Mouse (Mus musculus) heart, postnatal 36 days (tissue): ENCODE data around the gene Lgr6. TPM values are rescaled to one million over a fixed set of nuclear protein-coding genes. Genes with fewer than 3 reads are reported as not detected.

Experiments
- DNase-seq, 2 experiments: peaks; one replicate each; pipeline ENCODE4 v3.0.0; 2021 to 2022
- intact Hi-C: fragments of 180-260 bp; cut with DNase I; formaldehyde crosslinking; loops from one replicate; pipeline ENCODE4 v1.15.1; 2025
- total RNA-seq, 2 experiments: library from RNA; stranded (reverse); gene quantifications; 2 replicates each; pipeline ENCODE4 v1.2.3; 2021

Lgr6 gene
- total RNA-seq, 2 experiments from 2014 or later: 15.6 to 19.8 TPM

- intact Hi-C loops: no loop called here
- no peak for DNase-seq
These were observed 19.7 kb downstream of the Lgr6 start for GRCm38 (mm10) chr1:135085296-135085871.

DNA sequence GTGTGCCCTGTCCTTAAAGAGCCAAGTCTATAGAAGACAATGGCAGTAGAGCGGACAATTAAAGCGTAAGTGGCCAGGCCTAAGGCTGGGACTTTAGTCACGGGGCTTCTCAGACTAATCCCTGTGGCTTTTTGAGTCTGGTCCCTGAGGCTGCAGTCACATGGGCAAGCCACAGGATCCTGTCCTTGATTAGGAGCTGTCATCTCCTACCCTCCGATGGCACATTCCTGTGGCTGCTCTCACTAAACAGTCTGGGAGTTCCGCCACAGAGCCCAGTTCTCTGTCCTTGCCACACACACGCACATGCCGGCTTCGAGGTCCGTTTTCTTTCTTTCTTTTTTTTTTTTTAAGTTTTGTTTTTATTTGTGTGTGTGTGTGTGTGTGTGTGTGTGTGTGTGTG, 21.6 kb downstream of the Lgr6 start:
- peak in 1 of 2 experiments; percentile 28 for DNase-seq
- intact Hi-C loops: loop anchor here (5.0 kb wide), 1 partner anchor 46 kb away; no protein-coding TSS in a partner anchor

DNA sequence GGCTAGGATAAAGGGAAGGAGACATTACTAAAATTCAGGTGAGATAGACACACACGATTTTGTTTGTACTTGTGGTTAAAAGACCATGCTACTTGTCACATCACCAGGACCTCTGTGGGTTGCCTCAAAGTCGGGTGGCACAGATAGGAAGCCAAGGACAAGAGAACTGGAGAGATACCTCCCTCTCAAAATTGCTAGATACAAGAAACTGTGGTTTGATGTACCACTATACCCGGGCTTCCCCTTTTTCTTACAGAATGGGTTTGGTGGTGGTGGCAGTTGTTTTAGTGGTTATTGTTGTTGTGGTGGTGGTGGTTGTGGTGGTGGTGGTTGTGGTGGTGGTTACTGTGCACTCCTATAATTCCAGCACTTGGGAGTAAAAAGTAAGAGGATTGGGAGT, 22.8 kb downstream of the Lgr6 start:
- intact Hi-C loops: loop anchor here (5.0 kb wide), 1 partner anchor 45 kb away; no protein-coding TSS in a partner anchor
- no peak for DNase-seq

DNA sequence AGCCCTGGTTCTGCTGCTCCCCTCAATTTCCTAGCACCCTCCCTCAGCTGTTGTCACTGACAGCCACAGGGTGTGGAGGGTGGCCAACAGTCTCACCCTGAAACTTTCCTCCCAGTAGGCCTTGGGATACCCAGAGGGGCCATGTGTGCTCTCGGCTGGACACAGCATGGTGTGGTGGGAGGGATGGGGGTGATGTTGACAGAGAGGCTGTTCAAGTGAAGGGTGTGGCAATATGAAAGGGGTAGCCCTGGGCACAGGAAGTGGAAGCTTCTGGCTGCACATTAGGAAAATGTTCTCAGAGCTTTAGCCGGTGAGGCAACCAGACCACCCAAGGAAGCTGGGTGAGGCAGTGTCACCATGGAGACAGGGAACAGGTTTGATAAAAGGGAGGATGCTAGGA, 26.1 kb downstream of the Lgr6 start:
- intact Hi-C loops: no loop called here
- DNase-seq: no peak

GRCm38 (mm10) chr1:135076470-135076869, 28.6 kb downstream of the Lgr6 start:
- intact Hi-C loops: no loop called here
- no peak for DNase-seq

- intact Hi-C loops: no loop called here
- DNase-seq: no peak
These were observed 29.8 kb downstream of the Lgr6 start for GRCm38 (mm10) chr1:135075270-135075669.

DNA sequence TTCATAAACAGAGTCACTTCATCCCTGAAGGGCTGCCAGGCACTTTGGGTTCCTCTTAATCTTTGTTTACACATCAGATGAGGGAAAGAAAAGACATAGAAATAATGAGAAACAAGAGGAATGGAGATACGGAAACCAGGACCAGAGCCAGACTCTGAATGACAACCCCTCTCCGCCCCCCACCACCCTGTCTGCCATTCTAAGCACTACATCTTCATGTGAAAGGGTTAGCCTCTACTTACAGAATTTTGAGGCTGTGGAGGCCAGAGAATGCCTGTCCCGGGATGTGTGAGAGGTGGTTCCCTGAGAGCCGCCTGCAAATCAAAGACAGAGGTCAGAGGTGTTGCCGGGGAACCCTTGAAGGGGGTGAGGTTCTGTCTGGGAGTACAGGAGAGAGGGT, 32.4 kb downstream of the Lgr6 start:
- intact Hi-C loops: no loop called here
- no peak for DNase-seq

GRCm38 (mm10) chr1:135069841-135070240, 35.2 kb downstream of the Lgr6 start:
- no peak for DNase-seq
- intact Hi-C loops: no loop called here

GRCm38 (mm10) chr1:135064525-135064924, 40.6 kb downstream of the Lgr6 start:
- intact Hi-C loops: no loop called here

GRCm38 (mm10) chr1:135062936-135063335, 42.1 kb downstream of the Lgr6 start:
- no peak for DNase-seq
- intact Hi-C loops: no loop called here

More at GRCm38 (mm10) chr1:135064525-135064924, 40.6 kb downstream of the Lgr6 start:
- DNase-seq: no peak

- intact Hi-C loops: no loop called here
- no peak for DNase-seq
These were observed 43.8 kb downstream of the Lgr6 start for GRCm38 (mm10) chr1:135061300-135061699.

DNA sequence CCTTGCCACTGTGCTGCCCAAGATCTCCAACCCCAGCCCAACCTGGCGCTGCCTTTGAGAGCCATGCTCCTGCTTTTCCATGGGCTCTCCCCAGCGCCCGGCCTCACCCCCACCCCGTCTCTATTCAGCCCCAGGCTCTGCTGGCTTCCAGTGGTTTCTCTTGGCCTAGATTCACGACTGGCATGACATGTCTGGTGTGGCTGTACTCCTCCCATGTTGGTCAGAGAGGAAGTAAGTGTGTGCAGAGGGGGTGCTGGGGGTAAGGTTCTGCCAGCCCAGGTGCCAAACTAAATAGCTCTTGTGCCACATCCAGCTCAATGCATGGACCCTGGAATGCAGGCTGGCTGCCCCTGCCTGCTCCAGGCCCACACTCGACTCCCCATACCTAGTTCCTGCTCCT, 44.9 kb downstream of the Lgr6 start:
- no peak for DNase-seq
- intact Hi-C loops: no loop called here

GRCm38 (mm10) chr1:135056901-135057300, 48.2 kb downstream of the Lgr6 start:
- intact Hi-C loops: no loop called here
- DNase-seq: no peak

DNA sequence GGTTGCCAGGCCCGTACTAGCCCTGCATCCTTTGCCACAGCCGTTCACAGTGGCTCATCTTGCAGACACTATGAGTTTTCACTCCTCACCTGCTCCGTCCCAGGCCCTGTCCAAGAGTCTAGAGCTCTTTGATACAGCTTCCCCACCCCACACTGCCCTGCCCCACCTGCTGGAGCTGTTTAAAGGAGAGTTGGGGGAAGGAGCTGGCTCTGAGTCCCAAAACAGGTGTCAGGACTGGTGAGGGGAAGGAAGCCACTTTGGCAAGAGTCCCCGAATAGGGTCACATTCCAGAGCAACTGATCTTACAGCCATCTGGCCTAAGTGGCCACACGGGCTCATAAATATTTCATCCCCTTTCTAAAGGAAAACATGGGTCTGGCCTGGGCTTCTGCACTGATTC, 51.0 kb downstream of the Lgr6 start:
- intact Hi-C loops: no loop called here
- DNase-seq: no peak

- intact Hi-C loops: no loop called here
- DNase-seq: no peak
These were observed 60.6 kb downstream of the Lgr6 start for GRCm38 (mm10) chr1:135044439-135044838.

DNA sequence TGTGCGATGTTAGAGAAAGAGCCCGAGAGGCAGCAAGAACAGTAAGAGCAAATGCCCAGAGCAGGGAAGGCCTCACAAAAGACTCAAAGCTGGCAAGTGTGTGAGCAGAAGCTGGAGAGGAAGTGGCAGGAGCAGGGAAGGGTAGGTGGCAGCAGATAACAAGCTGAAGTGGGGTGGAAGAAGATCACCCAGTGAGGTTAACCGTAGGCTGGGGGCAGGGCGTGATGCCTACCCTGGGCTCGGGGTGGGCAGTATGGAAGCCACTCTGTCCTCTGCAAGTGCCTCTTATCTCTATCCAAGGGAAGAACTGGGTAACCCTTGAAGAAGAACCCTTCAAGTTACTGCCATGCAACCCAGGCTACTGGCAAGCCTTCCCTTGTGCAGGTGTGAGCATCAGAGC, 68.8 kb downstream of the Lgr6 start:
- DNase-seq: no peak
- intact Hi-C loops: loop anchor here (5.0 kb wide), 1 partner anchor 46 kb away; no protein-coding TSS in a partner anchor

DNA sequence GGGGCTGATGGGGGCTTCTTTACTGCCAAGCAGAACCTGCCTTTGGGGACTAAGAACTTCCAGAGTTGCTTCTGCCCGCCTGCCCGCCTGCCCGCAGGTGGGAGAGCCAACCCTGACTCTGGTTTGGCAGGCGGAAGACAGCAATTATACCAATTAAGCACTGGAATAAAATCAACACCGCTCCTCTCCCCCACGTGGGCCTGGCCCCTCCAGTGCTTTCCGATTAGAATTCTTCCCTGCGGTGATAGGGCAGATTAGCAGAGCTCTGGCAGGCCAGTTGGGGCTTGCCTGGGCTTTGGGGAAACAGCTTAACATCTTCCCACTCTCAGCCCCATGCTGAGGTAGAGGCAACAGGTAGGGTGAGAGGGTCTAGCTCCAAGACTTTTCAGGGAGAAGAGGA, 72.4 kb downstream of the Lgr6 start:
- DNase-seq: no peak
- intact Hi-C loops: loop anchor here (5.0 kb wide), 1 partner anchor 75 kb away; the partner anchor contains the start of gene Lgr6

DNA sequence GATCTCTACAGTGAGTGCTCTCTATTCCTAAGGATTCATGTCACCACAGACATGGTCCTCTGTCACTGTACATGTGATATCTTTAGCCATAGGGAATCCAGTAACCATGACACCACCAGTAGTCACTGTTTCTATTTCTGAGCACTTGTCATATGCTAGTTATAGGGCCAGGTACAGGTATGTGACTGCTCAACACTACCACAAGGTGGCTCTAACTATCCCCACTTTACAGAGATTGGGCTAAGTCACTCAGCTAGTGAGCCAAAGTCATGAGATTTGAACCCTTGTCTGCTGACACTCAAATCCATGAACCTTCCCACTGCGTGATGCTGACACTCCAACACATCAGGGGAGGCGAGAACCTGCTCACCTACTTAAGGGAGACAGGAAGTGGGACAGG, 75.0 kb downstream of the Lgr6 start:
- DNase-seq: no peak
- intact Hi-C loops: loop anchor here (5.0 kb wide), 1 partner anchor 77 kb away; the partner anchor contains the start of gene Lgr6

DNA sequence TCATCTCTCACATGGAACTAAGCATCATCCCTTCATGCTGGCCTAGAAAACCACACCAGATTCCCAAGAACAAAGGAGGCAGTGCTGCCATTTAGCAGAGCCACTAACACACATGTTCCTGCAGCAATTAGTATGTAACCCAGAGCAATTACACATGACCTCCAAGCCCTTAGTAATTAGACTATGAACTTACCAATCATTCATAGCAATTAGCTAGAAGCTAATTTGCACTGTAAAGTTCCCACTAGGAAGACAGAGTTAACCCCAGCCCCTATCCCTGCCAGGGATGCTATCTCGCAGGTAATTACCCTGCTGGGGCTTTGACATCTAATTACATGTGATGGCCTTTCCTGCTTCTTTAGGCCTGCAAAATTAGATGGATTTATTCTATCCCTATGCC, 78.8 kb downstream of the Lgr6 start:
- intact Hi-C loops: no loop called here
- no peak for DNase-seq

DNA sequence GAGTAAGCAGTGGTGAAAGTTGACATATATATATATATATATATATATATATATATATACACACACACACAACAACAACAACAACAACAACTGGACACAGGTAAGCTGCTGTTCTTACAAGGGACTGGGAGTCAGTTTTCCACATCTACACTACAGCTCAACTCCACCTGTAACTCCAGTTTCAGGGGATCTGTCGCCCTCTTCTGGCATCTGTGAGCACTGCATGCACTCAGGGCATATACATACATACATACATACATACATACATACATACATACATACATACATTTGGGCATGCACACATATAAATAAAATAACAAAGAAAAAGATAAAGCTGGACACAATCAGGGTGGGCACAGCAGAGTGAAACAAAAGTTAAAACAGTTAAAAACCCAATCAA, 81.5 kb downstream of the Lgr6 start:
- no peak for DNase-seq
- intact Hi-C loops: no loop called here

- no peak for DNase-seq
- intact Hi-C loops: no loop called here
These were observed 83.1 kb downstream of the Lgr6 start for GRCm38 (mm10) chr1:135021936-135022335.

GRCm38 (mm10) chr1:135020970-135021369, 84.1 kb downstream of the Lgr6 start:
- intact Hi-C loops: no loop called here
- DNase-seq: no peak
